Mouse (Mus musculus) CH12.LX (cell line): ENCODE data around the gene Shc2. TPM values are rescaled to one million over a fixed set of nuclear protein-coding genes. Genes with fewer than 3 reads are reported as not detected.
A peak's percentile ranks its signal among the peaks of the same experiment; 100 is the strongest.

Experiments used
- DNase-seq: peaks from one replicate; pipeline ENCODE4 v3.0.0-alpha.2; 2013; ENCODE audit errors: extremely low read depth
- H3K27ac ChIP-seq: 2 replicates; pipeline ENCODE4 v1.5.1; 2012; ENCODE audit warnings: low read depth, mild to moderate bottlenecking, control low read depth, moderate library complexity; ENCODE audit not compliant: insufficient read depth
- H3K27me3 ChIP-seq: replicated peaks from 2 replicates; pipeline ENCODE3; 2012; ENCODE audit warnings: inconsistent platforms
- H3K36me3 ChIP-seq, 2 experiments: replicated peaks in 1 of 2; 2 replicates each; pipeline versions ENCODE3 to v1.6.1; 2012; ENCODE audit warnings: inconsistent platforms in 1 of 2, low read length in 1 of 2, mild to moderate bottlenecking in 1 of 2, mixed read lengths in 1 of 2, moderate library complexity in 1 of 2; ENCODE audit not compliant: control insufficient read depth in 1 of 2, insufficient read depth in 1 of 2
- H3K4me1 ChIP-seq, 2 experiments: 2 replicates each; pipeline ENCODE4 v1.6.1; 2012; ENCODE audit warnings: inconsistent platforms in 1 of 2, moderate library complexity in 1 of 2; ENCODE audit not compliant: insufficient read depth in 2 of 2, control insufficient read depth in 1 of 2
- H3K4me2 ChIP-seq: 2 replicates; pipeline ENCODE4 v1.6.1; 2012; ENCODE audit warnings: low read depth, mild to moderate bottlenecking, control low read depth; ENCODE audit not compliant: poor library complexity, insufficient read depth, severe bottlenecking
- H3K4me3 ChIP-seq, 3 experiments: fragments of 150-350 bp in 1 of 3; sonication (generic) in 1 of 3; replicated peaks in 1 of 3; 2 replicates each; pipeline versions ENCODE3 to v1.5.1; 2011 to 2012; ENCODE audit warnings: low read depth in 2 of 3, low read length in 2 of 3, mild to moderate bottlenecking in 2 of 3, moderate library complexity in 2 of 3, control low read depth in 1 of 3, improper control_type of control experiment in 1 of 3, inconsistent platforms in 1 of 3, mixed read lengths in 1 of 3; ENCODE audit not compliant: poor library complexity in 1 of 3
- H3K79me2 ChIP-seq: replicated peaks from 2 replicates; pipeline ENCODE4 v1.6.1; 2012; ENCODE audit warnings: mild to moderate bottlenecking, moderate library complexity; ENCODE audit not compliant: control insufficient read depth, poor library complexity, insufficient read depth, severe bottlenecking; ENCODE audit errors: extremely low read depth
- H3K9ac ChIP-seq: 2 replicates; pipeline ENCODE4 v1.6.1; 2012; ENCODE audit warnings: low read depth, mild to moderate bottlenecking, control low read depth, moderate library complexity; ENCODE audit not compliant: insufficient read depth
- H3K9me3 ChIP-seq: replicated peaks from 2 replicates; pipeline ENCODE3; 2012; ENCODE audit warnings: low read length, inconsistent platforms, mixed read lengths
- BHLHE40 ChIP-seq: IDR thresholded peaks from 2 replicates; pipeline ENCODE4 v1.6.1; 2011; ENCODE audit warnings: mild to moderate bottlenecking, low read depth, low read length, improper control_type of control experiment
- CHD2 ChIP-seq: IDR thresholded peaks from 2 replicates; pipeline ENCODE4 v1.6.1; 2011; ENCODE audit warnings: low read length, improper control_type of control experiment
- E2F4 ChIP-seq: IDR thresholded peaks from 2 replicates; pipeline ENCODE4 v1.6.1; 2011; ENCODE audit warnings: low read depth, low read length, improper control_type of control experiment; ENCODE audit not compliant: insufficient replicate concordance
- EP300 ChIP-seq: IDR thresholded peaks from 2 replicates; pipeline ENCODE4 v1.6.1; 2011; ENCODE audit warnings: low read length, improper control_type of control experiment
- GABPA ChIP-seq: IDR thresholded peaks from 2 replicates; pipeline ENCODE4 v1.6.1; 2012; ENCODE audit warnings: low read depth, low read length, improper control_type of control experiment, inconsistent platforms; ENCODE audit not compliant: insufficient replicate concordance
- IRF4 ChIP-seq: IDR thresholded peaks from 2 replicates; pipeline ENCODE4 v1.6.1; 2014; ENCODE audit warnings: low read depth, mild to moderate bottlenecking, inconsistent platforms, low read length, improper control_type of control experiment
- JUN ChIP-seq: IDR thresholded peaks from 2 replicates; pipeline ENCODE4 v1.6.1; 2011; ENCODE audit warnings: low read depth, mild to moderate bottlenecking, low read length, improper control_type of control experiment, moderate library complexity; ENCODE audit not compliant: insufficient read depth
- KAT2A ChIP-seq: IDR thresholded peaks from 2 replicates; pipeline ENCODE4 v1.6.1; 2012; ENCODE audit warnings: low read length, improper control_type of control experiment, inconsistent platforms; ENCODE audit not compliant: insufficient replicate concordance
- MAZ ChIP-seq: IDR thresholded peaks from 2 replicates; pipeline ENCODE4 v1.6.1; 2012; ENCODE audit warnings: low read depth, mild to moderate bottlenecking, inconsistent platforms, low read length, improper control_type of control experiment, moderate library complexity
- MXI1 ChIP-seq: IDR thresholded peaks from 2 replicates; pipeline ENCODE4 v1.6.1; 2011; ENCODE audit warnings: mild to moderate bottlenecking, low read depth, low read length, improper control_type of control experiment
- MYC ChIP-seq: IDR thresholded peaks from 2 replicates; pipeline ENCODE4 v1.6.1; 2011; ENCODE audit warnings: low read depth, mild to moderate bottlenecking, improper control_type of control experiment, low read length
- NELFE ChIP-seq: IDR thresholded peaks from 2 replicates; pipeline ENCODE4 v1.6.1; 2011; ENCODE audit warnings: low read depth, low read length, improper control_type of control experiment
- POLR2AphosphoS2 ChIP-seq: IDR thresholded peaks from 2 replicates; pipeline ENCODE4 v1.6.1; 2011; ENCODE audit warnings: low read depth, low read length, improper control_type of control experiment
- RCOR1 ChIP-seq: conservative IDR thresholded peaks from 2 replicates; pipeline ENCODE4 v1.6.1; 2012; ENCODE audit warnings: low read depth, mild to moderate bottlenecking, inconsistent platforms, low read length, improper control_type of control experiment
- SIN3A ChIP-seq: IDR thresholded peaks from 2 replicates; pipeline ENCODE4 v1.6.1; 2012; ENCODE audit warnings: low read length, improper control_type of control experiment, inconsistent platforms
- SMC3 ChIP-seq: IDR thresholded peaks from 2 replicates; pipeline ENCODE4 v1.6.1; 2011; ENCODE audit warnings: low read depth, low read length, improper control_type of control experiment
- TBP ChIP-seq: conservative IDR thresholded peaks from 2 replicates; pipeline ENCODE4 v1.6.1; 2011; ENCODE audit warnings: low read depth, low read length, improper control_type of control experiment
- TCF12 ChIP-seq: IDR thresholded peaks from 2 replicates; pipeline ENCODE4 v1.6.1; 2014; ENCODE audit warnings: low read depth, mild to moderate bottlenecking, inconsistent platforms, low read length, improper control_type of control experiment
- UBTF ChIP-seq: IDR thresholded peaks from 2 replicates; pipeline ENCODE4 v1.6.1; 2012; ENCODE audit warnings: low read depth, mild to moderate bottlenecking, inconsistent platforms, low read length, improper control_type of control experiment, moderate library complexity
- USF1 ChIP-seq: IDR thresholded peaks from 2 replicates; pipeline ENCODE4 v1.6.1; 2014; ENCODE audit warnings: low read depth, mild to moderate bottlenecking, inconsistent platforms, low read length, improper control_type of control experiment
- USF2 ChIP-seq: conservative IDR thresholded peaks from 2 replicates; pipeline ENCODE4 v1.6.1; 2011; ENCODE audit warnings: low read depth, low read length, improper control_type of control experiment
- ZC3H11A ChIP-seq: IDR thresholded peaks from 2 replicates; pipeline ENCODE4 v1.6.1; 2012; ENCODE audit warnings: low read depth, mild to moderate bottlenecking, inconsistent platforms, low read length, improper control_type of control experiment
- ZKSCAN1 ChIP-seq: IDR thresholded peaks from 2 replicates; pipeline ENCODE4 v1.6.1; 2012; ENCODE audit warnings: low read depth, inconsistent platforms, low read length, improper control_type of control experiment, borderline replicate concordance
- ZNF384 ChIP-seq: IDR thresholded peaks from 2 replicates; pipeline ENCODE4 v1.6.1; 2012; ENCODE audit warnings: low read depth, low read length, improper control_type of control experiment, inconsistent platforms
- dilution Hi-C: fragments of 300-500 bp; cut with MboI; formaldehyde crosslinking; loops from 2 replicates; pipeline ENCODE4 v1.14.3; 2020; ENCODE audit warnings: low sequenced_read_pairs; ENCODE audit not compliant: extremely low pct_unique_long_range_greater_than_20kb, extremely low pct_ligation_motif_present
- in situ Hi-C: fragments of 300-500 bp; cut with MboI; formaldehyde crosslinking; loops from 3 replicates; pipeline ENCODE4 v1.14.3; 2019; ENCODE audit warnings: low sequenced_read_pairs, low pct_ligation_motif_present, low pct_unique_long_range_greater_than_20kb, mixed read lengths
- polyA plus RNA-seq: library from polyadenylated mRNA; unstranded; fragments of >175 nt; gene quantifications from 2 replicates; pipeline ENCODE4 v1.2.1, GENCODE M21; 2012; ENCODE audit warnings: low read depth; ENCODE audit not compliant: insufficient read length
- total RNA-seq, 2 experiments: library from RNA; depleted of rRNA; stranded (reverse); fragments of 300-350 nt in 1 of 2; fragments of >200 nt in 1 of 2; gene quantifications; 2 replicates each; pipeline ENCODE4 v1.2.3; 2012 to 2014

The Shc2 gene
- total and polyA plus RNA-seq, 3 experiments: not detected

DNA sequence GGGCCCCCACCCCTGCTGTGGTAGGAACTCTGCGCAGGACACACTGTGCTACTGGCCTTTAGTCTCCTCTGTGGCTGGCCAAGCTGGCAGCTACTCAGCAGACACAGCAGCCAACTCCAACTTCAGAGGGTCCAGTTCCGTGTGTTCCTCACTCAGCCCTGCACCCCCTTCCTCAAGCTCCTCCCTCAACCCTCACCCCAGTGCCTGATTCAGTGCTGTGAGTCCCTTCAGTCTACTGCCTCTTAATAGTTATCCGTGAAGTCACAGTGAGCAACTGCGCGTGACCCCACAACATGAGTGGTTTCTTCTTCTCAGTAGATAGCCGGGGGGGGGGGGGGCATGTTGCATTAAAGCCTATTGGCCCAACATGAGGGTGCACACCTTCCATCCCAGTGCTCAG is 64.1 kb downstream of the Shc2 start:
- TF ChIP-seq POLR2AphosphoS2 (no peak), MXI1 (no peak), NELFE (no peak), UBTF (no peak), EP300 (no peak), JUN (no peak), E2F4 (no peak), ZNF384 (no peak), MAZ (no peak), BHLHE40 (no peak), MYC (no peak), CHD2 (no peak), SIN3A (no peak), ZKSCAN1 (no peak), GABPA (no peak), RCOR1 (no peak), KAT2A (no peak), USF1 (no peak)
- Histone ChIP-seq H3K36me3 (no peaks in the 10 kb centered on the region), H3K27me3 (peaks cover 35% of the 10 kb centered on the region), H3K4me3 (no peak overlapping the region), H3K9me3 (no peaks in the 10 kb centered on the region), H3K27ac (no peak overlapping the region), H3K9ac (no peak overlapping the region), H3K4me1 (no peaks in the 10 kb centered on the region), H3K4me2 (no peak overlapping the region), H3K79me2 (no peaks in the 10 kb centered on the region)
- dilution Hi-C loops: no loop called here
- in situ Hi-C loops: no loop called here
- DNase-seq: no peak

DNA sequence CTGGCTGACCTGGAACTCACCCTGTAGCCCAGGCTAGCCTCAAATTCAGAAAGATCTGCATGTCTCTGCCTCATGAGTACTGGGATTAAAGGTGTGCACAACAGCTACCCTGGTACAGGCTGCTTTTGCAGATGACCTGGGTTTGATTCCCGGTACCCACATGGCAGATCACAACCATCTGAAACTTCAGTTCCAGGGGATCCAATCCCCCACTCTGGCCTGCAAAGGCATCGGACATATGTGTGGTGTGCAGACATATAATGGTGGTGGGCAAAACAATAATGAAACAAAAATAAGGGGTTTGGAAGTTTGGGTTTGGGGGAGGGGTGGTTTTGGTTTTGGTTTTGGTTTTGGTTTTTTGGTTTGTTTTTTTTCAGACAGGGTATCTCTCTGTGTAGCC is 66.4 kb downstream of the Shc2 start:
- H3K27ac ChIP-seq: no peak overlapping the region
- TF ChIP-seq RCOR1 (no peak), ZC3H11A (no peak), TCF12 (no peak), IRF4 (0 out of 2 replicates have a peak, but pooled peaks have one; percentile 29), SMC3 (no peak), TBP (no peak), USF2 (no peak), MAZ (no peak)
- no peaks in the 10 kb centered on the region for H3K36me3 ChIP-seq
- no peaks in the 10 kb centered on the region for H3K4me1 ChIP-seq
- H3K79me2 ChIP-seq: no peaks in the 10 kb centered on the region
- H3K4me2 ChIP-seq: peak overlapping the region; percentile 3; the same call in 1 of the 2 replicates
- dilution Hi-C loops (no loop called here), in situ Hi-C loops (no loop called here)
- H3K9ac ChIP-seq: no peak overlapping the region
- DNase-seq: no peak
- peaks cover 24% of the 10 kb centered on the region for H3K27me3 ChIP-seq
- no peaks in the 10 kb centered on the region for H3K9me3 ChIP-seq
- no peak overlapping the region for H3K4me3 ChIP-seq
